Mouse (Mus musculus) megakaryocyte, embryonic 14.5 days (primary cell): ENCODE results near the gene Milr1.

Experiments used
- FLI1 ChIP-seq: IDR thresholded peaks from 2 replicates; pipeline ENCODE4 v1.6.1; 2012; ENCODE audit warnings: low read length, inconsistent platforms, mixed read lengths
- GATA1 ChIP-seq: IDR thresholded peaks from 3 replicates; pipeline ENCODE4 v1.6.1; 2012; ENCODE audit warnings: mixed read lengths, low read length, inconsistent platforms, borderline replicate concordance

GRCm38 (mm10) chr11:106707085-106707484 lies 43.9 kb upstream of the Milr1 start:
- TF ChIP-seq GATA1 (no peak), FLI1 (no peak)
